Mouse (Mus musculus): ENCODE data around the gene Ldhd.
"Not testable (repeated sequence)": the region's sequence is repeated elsewhere in the genome, so short reads cannot be mapped to it uniquely, and the experiment has no call there.

The Ldhd gene

GRCm38 (mm10) chr8:111630105-111630521 lies at the start of gene Ldhd:
Gene Ldhd, minus strand, starts transcription at chr8:111630374.
- peak; percentile 68 for DNase-seq (ENCODE audit: low spot score)

- DNase-seq (ENCODE audit: low spot score) = no peak
These were observed 48.7 kb upstream of the Ldhd start for GRCm38 (mm10) chr8:111678848-111679247.

- peak; percentile 67 for DNase-seq (ENCODE audit: low spot score)
These were observed 47.9 kb upstream of the Ldhd start for GRCm38 (mm10) chr8:111678111-111678510.

GRCm38 (mm10) chr8:111676237-111676636 lies 46.1 kb upstream of the Ldhd start:
- peak; percentile 67 for DNase-seq (ENCODE audit: low spot score)

GRCm38 (mm10) chr8:111666751-111667150 lies 36.6 kb upstream of the Ldhd start:
- DNase-seq (ENCODE audit: low spot score) = no peak

- peak; percentile 90 for DNase-seq (ENCODE audit: low spot score)
These were observed 32.3 kb upstream of the Ldhd start for GRCm38 (mm10) chr8:111662473-111662872.

GRCm38 (mm10) chr8:111658819-111659423 lies 28.7 kb upstream of the Ldhd start:
- no peak for DNase-seq (ENCODE audit: low spot score)

- no peak for DNase-seq (ENCODE audit: low spot score)
These were observed 27.2 kb upstream of the Ldhd start for GRCm38 (mm10) chr8:111657312-111657854.

- no peak for DNase-seq (ENCODE audit: low spot score)
These were observed 23.4 kb upstream of the Ldhd start for GRCm38 (mm10) chr8:111653524-111653923.

- no peak for DNase-seq (ENCODE audit: low spot score)
These were observed 20.5 kb upstream of the Ldhd start for GRCm38 (mm10) chr8:111650651-111651050.

- DNase-seq (ENCODE audit: low spot score) = no peak
These were observed 18.7 kb upstream of the Ldhd start for GRCm38 (mm10) chr8:111648834-111649233.

GRCm38 (mm10) chr8:111645715-111646114 lies 15.5 kb upstream of the Ldhd start:
- no peak for DNase-seq (ENCODE audit: low spot score)

GRCm38 (mm10) chr8:111644286-111645051 lies 14.3 kb upstream of the Ldhd start:
- DNase-seq (ENCODE audit: low spot score) = not testable (repeated sequence)

- peak; percentile 95 for DNase-seq (ENCODE audit: low spot score)
These were observed 13.3 kb upstream of the Ldhd start, which contains the start of gene Zfp1 for GRCm38 (mm10) chr8:111643264-111644141. Gene Zfp1, plus strand, starts transcription at chr8:111643401.

- DNase-seq (ENCODE audit: low spot score) = no peak
These were observed 12.7 kb upstream of the Ldhd start for GRCm38 (mm10) chr8:111642939-111643263.

- peak; percentile 57 for DNase-seq (ENCODE audit: low spot score)
These were observed 12.3 kb upstream of the Ldhd start for GRCm38 (mm10) chr8:111642496-111642895.

GRCm38 (mm10) chr8:111641064-111641463 lies 10.9 kb upstream of the Ldhd start:
- DNase-seq (ENCODE audit: low spot score) = no peak

GRCm38 (mm10) chr8:111638086-111638485 lies 7.9 kb upstream of the Ldhd start:
- DNase-seq (ENCODE audit: low spot score) = no peak

- no peak for DNase-seq (ENCODE audit: low spot score)
These were observed 2.8 kb upstream of the Ldhd start for GRCm38 (mm10) chr8:111632976-111633375.

GRCm38 (mm10) chr8:111631589-111631988 lies 1.4 kb upstream of the Ldhd start:
- DNase-seq (ENCODE audit: low spot score) = no peak

- peak; percentile 50 for DNase-seq (ENCODE audit: low spot score)
These were observed 1.2 kb downstream of the Ldhd start for GRCm38 (mm10) chr8:111628894-111629501.

- no peak for DNase-seq (ENCODE audit: low spot score)
These were observed 1.8 kb downstream of the Ldhd start for GRCm38 (mm10) chr8:111628401-111628800.

All from testis, postnatal 10 days (tissue).